Mouse (Mus musculus) ZHBTc4 (cell line): ENCODE measurements around the gene Gm21738.
"Not testable (repeated sequence)": the region's sequence is repeated elsewhere in the genome, so short reads cannot be mapped to it uniquely, and the experiment has no call there.

ENCODE experiments used
- DNase-seq: peaks from one replicate; pipeline ENCODE4 v3.0.0-alpha.2; 2011; ENCODE audit warnings: low read depth, low spot score

Gm21738 gene

GRCm38 (mm10) chr14:19418830-19419229 lies at the start of gene Gm21738:
Gm21738 (minus strand) TSS chr14:19418930.
- not testable (repeated sequence) for DNase-seq

GRCm38 (mm10) chr14:19383741-19384140 lies 35.0 kb downstream of the Gm21738 start:
- peak; percentile 7 for DNase-seq
